Mouse (Mus musculus) lung, embryonic 14.5 days (tissue): Measurements from ENCODE around the gene Atp8b2. TPM values are rescaled to one million over a fixed set of nuclear protein-coding genes. Genes with fewer than 3 reads are reported as not detected.

ENCODE experiments used
- ATAC-seq: fragments of 200-750 bp; cut with Nextera tagmentation; 2 replicates; pipeline ENCODE4 v1.8.0; 2017; ENCODE audit warnings: mild to moderate bottlenecking, moderate TSS enrichment, moderate library complexity; ENCODE audit not compliant: insufficient read depth
- DNase-seq: peaks from one replicate; pipeline ENCODE4 v3.0.0-alpha.2; 2015
- H3K27ac ChIP-seq: fragments of 300-500 bp; sonication (generic); 2 replicates; pipeline ENCODE4 v1.5.1; 2014; ENCODE audit warnings: low read depth, mild to moderate bottlenecking, moderate library complexity
- H3K27me3 ChIP-seq: fragments of 300-500 bp; sonication (generic); 2 replicates; pipeline ENCODE4 v1.6.1; 2014; ENCODE audit warnings: low read length, control low read depth; ENCODE audit not compliant: insufficient read depth
- H3K36me3 ChIP-seq: fragments of 300-500 bp; sonication (generic); 2 replicates; pipeline ENCODE4 v1.6.1; 2014; ENCODE audit warnings: control low read depth; ENCODE audit not compliant: insufficient read depth
- H3K4me1 ChIP-seq: fragments of 300-500 bp; sonication (generic); 2 replicates; pipeline ENCODE4 v1.6.1; 2014; ENCODE audit warnings: antibody characterized with exemption, control low read depth; ENCODE audit not compliant: insufficient read depth
- H3K4me2 ChIP-seq: fragments of 300-500 bp; sonication (generic); 2 replicates; pipeline ENCODE4 v1.6.1; 2014; ENCODE audit warnings: mild to moderate bottlenecking
- H3K4me3 ChIP-seq: fragments of 300-500 bp; sonication (generic); 2 replicates; pipeline ENCODE4 v1.5.1; 2014; ENCODE audit warnings: low read depth, low read length
- H3K9ac ChIP-seq: fragments of 300-500 bp; sonication (generic); 2 replicates; pipeline ENCODE4 v1.6.1; 2014
- H3K9me3 ChIP-seq: fragments of 300-500 bp; sonication (generic); 2 replicates; pipeline ENCODE4 v1.6.1; 2016; ENCODE audit warnings: low read depth, low read length, control low read depth
- CTCF ChIP-seq: IDR thresholded peaks from 2 replicates; pipeline ENCODE4 v1.5.1; 2016; ENCODE audit warnings: antibody characterized with exemption, low read depth
- WGBS: fragments of 180-500 bp; shearing (Covaris S2); extraction: QIAGEN DNeasy Blood & Tissue Kit; methylation state at CpG from one replicate; pipeline ENCODE4 v1.1.7; 2014; 5-methylcytosine and 5-hydroxymethylcytosine counted together
- polyA plus RNA-seq: library from polyadenylated mRNA; unstranded; fragments of >200 nt; fragmentation: Nextera tagmentation; extraction: Ambion mirVana; gene quantifications from 2 replicates; pipeline ENCODE4 v1.2.1, GENCODE M21; 2014

Gene Atp8b2
- polyA plus RNA-seq, 1 experiment from 2014 or later = 20.5 TPM

DNA sequence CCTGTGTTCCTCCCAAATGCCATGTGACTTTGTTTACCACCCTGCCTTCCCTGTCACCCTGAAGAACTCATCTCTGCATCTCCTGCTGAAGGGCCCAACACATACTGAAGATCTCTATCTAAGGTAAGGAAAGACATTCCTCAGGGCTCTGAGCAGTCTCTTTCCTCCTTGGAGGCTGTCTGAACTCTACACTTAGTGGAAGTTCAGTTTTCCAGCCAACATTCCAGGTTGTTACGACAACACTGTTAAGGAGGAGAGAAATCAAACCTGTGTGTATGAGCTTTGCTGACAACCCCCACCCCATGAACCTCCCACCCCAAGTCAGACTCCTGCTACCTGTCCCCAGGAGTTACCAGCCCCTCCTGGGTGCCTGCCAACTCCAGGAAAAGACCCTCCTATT lies 46.7 kb downstream of the Atp8b2 start:
- Histone ChIP-seq H3K9ac (no peak overlapping the region), H3K4me2 (no peak overlapping the region), H3K36me3 (no peaks in the 10 kb centered on the region), H3K4me1 (no peaks in the 10 kb centered on the region), H3K27me3 (peaks cover 13% of the 10 kb centered on the region; the same call in 1 of the 2 replicates), H3K9me3 (no peaks in the 10 kb centered on the region), H3K27ac (no peak overlapping the region), H3K4me3 (no peak overlapping the region)
- ATAC-seq (no peak), DNase-seq (no peak)
- WGBS = 41% methylated on average over 1 of the region's 1 CpGs
- no peak for TF ChIP-seq CTCF

DNA sequence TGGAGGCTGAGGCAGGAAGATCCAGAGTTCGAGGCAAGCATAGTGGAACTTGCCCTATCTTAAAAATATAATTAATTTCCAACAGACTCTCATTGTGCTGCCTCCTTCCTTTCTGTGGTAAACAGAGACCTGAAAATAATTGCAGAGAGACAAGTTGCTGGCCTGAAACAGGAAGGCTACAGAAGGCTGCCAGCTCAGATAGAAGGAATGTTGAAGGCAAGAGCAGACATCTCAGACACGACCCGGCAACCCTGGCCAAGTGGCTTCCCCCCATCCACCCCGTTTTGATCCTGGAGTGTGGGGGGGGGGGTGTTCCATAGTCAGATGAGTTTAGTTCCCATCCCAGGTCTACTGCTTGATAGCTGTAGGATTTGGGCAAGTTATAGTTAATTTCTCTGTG lies 48.6 kb downstream of the Atp8b2 start:
- no peaks in the 10 kb centered on the region for H3K36me3 ChIP-seq
- H3K9ac ChIP-seq = no peak overlapping the region
- no peak for DNase-seq
- no peak overlapping the region for H3K4me3 ChIP-seq
- no peak for TF ChIP-seq CTCF
- ATAC-seq = no peak
- H3K27ac ChIP-seq = no peak overlapping the region
- peaks cover 13% of the 10 kb centered on the region; the same call in 1 of the 2 replicates for H3K27me3 ChIP-seq
- 57% methylated on average over 4 of the region's 4 CpGs for WGBS
- H3K4me2 ChIP-seq = no peak overlapping the region
- peaks cover 4% of the 10 kb centered on the region; the same call in 1 of the 2 replicates for H3K4me1 ChIP-seq
- no peaks in the 10 kb centered on the region for H3K9me3 ChIP-seq

DNA sequence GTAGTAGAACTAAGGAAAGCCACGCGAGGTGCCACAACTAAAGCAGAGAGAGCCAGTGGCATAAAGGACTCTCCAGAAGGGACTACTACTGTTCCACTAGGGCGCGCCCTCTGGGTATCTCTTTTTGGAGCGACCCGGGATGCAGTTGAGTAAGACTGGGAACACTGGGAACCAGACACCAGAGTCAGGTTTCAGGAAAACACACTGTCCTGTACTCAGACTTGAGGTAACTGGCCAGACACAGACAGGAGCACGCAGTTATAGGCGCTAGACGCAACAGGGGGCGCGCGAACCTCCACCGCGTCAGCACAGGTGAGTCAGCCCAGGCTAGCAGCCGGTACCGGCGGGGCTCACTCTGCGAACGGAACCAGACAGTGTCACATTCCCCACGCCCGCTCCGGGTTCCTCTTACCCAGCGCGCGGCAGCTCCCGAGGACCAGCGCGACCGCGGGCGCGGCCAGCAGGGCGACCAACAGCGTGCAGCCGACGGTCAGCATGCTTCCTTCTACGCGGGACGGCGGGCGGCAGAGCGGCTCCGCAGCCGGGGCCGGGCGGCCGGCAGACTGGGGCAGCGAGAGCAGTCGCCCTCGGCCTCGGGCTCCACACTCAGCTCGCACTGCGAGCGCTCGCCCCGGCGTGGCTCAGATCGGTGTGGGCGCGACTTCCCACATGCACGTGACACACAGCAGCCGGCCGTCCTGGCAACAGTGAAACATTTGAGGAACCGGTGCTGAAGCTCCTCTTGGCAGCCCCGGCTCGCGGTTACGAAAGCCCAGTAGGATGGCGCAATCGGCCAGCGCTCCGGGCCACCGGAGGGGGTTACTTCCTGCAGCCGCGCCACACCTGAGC lies 50.5 kb downstream of the Atp8b2 start, which contains the start of gene Il6ra:
Il6ra (minus strand) TSS at position 654 of the 849 bp plus-strand sequence.
- peak within 1 kb of the TSS; percentile 47 for H3K4me3 ChIP-seq
- H3K4me1 ChIP-seq = peaks cover 4% of the 10 kb centered on the region; the same call in 1 of the 2 replicates
- H3K4me2 ChIP-seq = peak within 1 kb of the TSS; percentile 97
- peaks cover 13% of the 10 kb centered on the region; the same call in 1 of the 2 replicates for H3K27me3 ChIP-seq
- peak within 1 kb of the TSS; percentile 48 for H3K9ac ChIP-seq
- DNase-seq (peak; percentile 89), ATAC-seq (peak; percentile 86)
- 1% methylated on average over 75 of the region's 75 CpGs for WGBS
- H3K9me3 ChIP-seq = no peaks in the 10 kb centered on the region
- H3K36me3 ChIP-seq = no peaks in the 10 kb centered on the region
- 0 out of 2 replicates have a peak within 1 kb of the TSS, but pooled peaks have one; percentile 20 for H3K27ac ChIP-seq
- peak; percentile 38 for TF ChIP-seq CTCF

DNA sequence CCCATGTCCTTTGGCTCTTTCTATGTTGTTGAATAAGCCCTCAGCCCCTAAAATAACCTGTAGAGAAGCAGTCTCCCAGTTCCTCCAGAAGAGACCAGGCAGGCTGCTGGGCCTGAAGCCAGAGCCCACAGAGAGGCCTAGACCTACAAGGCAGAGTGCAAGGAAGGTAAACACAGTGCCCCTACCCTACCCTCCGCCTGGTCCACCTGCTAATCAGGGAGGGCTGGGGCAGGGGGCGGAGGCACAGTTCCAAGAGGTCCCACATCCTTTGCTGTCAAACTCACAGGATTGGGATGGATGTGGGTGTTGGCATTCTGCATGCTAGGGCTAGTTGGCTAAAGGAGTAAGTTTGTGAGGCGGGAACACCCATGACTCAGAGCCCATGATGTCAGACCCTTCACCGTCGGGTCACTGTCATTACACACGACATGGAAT lies 51.2 kb downstream of the Atp8b2 start:
- Histone ChIP-seq H3K4me3 (peak overlapping the region; percentile 47; the same call in 1 of the 2 replicates), H3K9me3 (no peaks in the 10 kb centered on the region), H3K27ac (0 out of 2 replicates have a peak overlapping the region, but pooled peaks have one; percentile 20), H3K9ac (no peak overlapping the region), H3K27me3 (peaks cover 13% of the 10 kb centered on the region; the same call in 1 of the 2 replicates), H3K4me1 (peaks cover 4% of the 10 kb centered on the region; the same call in 1 of the 2 replicates), H3K4me2 (peak overlapping the region; percentile 97), H3K36me3 (no peaks in the 10 kb centered on the region)
- 27% methylated on average over 6 of the region's 6 CpGs for WGBS
- ATAC-seq = no peak
- TF ChIP-seq CTCF = no peak
- no peak for DNase-seq

DNA sequence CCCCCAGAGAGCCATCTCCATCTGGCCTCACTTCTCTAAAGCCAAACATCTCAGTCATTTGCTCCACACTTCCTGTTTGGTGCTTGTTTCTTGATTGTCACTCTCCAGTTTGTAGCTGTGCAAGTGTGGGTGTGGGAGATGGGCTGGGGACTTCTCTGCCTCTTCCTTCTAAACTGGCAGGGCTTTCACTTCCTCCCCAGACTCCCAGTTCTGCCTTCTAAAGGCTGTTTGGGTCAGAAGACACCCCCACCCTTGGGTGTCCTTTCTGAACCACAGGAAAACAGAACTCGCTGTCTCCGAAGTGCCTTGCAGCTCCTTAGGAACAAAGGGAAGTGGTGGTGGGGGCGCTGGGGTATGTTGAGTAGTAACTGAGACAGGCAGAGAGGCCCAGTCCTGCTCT lies 52.1 kb downstream of the Atp8b2 start:
- H3K36me3 ChIP-seq = no peaks in the 10 kb centered on the region
- TF ChIP-seq CTCF = no peak
- 76% methylated on average over 3 of the region's 3 CpGs for WGBS
- H3K4me2 ChIP-seq = no peak overlapping the region
- no peaks in the 10 kb centered on the region for H3K9me3 ChIP-seq
- no peak overlapping the region for H3K9ac ChIP-seq
- H3K4me3 ChIP-seq = no peak overlapping the region
- peaks cover 4% of the 10 kb centered on the region; the same call in 1 of the 2 replicates for H3K4me1 ChIP-seq
- peaks cover 13% of the 10 kb centered on the region; the same call in 1 of the 2 replicates for H3K27me3 ChIP-seq
- no peak for ATAC-seq
- peak; percentile 20 for DNase-seq
- H3K27ac ChIP-seq = no peak overlapping the region

DNA sequence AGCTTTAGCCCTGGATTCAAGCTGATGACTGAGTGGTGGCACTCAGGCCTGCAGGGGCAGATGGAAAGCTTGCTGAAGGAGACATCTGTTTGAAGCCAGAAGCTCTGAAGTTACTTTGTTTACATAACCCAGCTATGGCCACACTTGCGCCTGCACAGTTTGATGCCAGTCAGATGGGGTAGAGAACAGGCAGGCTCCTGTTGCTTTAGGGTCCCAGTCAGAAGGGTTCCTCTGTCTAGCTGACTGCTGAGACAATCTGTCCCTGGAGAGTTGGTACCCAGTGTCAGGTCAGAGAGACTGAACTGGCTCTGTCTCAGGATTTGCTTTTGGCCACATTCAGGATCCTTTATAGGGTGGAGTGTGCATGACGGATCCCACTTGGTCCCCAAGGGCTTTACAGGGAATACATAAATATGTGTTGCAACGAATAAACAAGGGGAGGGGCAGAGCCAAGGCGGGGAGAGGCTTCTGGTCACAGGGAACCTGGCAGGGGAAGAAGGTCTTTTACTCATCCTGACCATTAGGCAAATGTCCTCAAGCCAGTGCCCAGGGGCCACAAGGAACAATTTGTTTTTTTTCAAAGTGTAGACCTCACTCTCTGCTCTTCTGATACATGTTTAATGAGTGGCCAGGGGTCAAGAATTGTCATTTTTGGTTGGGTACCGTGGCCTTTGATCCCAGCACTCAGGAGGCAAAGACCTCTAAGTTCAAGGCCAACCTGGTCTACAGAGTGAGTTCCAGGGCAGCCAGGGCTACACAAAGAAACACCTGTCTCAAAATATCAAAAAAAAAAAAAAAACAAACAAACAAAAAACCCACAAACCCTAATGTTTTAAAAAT lies 53.4 kb downstream of the Atp8b2 start:
- DNase-seq = peak; percentile 81
- WGBS = 31% methylated on average over 5 of the region's 5 CpGs
- no peak for TF ChIP-seq CTCF
- peak; percentile 61 for ATAC-seq
- Histone ChIP-seq H3K9ac (no peak overlapping the region), H3K9me3 (no peaks in the 10 kb centered on the region), H3K27me3 (peaks cover 13% of the 10 kb centered on the region; the same call in 1 of the 2 replicates), H3K36me3 (no peaks in the 10 kb centered on the region), H3K4me2 (no peak overlapping the region), H3K4me1 (peaks cover 4% of the 10 kb centered on the region; the same call in 1 of the 2 replicates), H3K27ac (no peak overlapping the region), H3K4me3 (no peak overlapping the region)
